In genomic region chr2:29846061-29846853, GRCm38 (mm10) we compare ENCODE assay signal across 8 mouse cellular contexts. TPM values are rescaled to one million over a fixed set of nuclear protein-coding genes. Genes with fewer than 3 reads are reported as not detected.
DNase-seq lines count a peak whose midpoint lies in the region; ATAC-seq and TF ChIP-seq lines count a peak whose summit lies in the region.

No protein-coding gene starts in this region.

- no peak for ATAC-seq in liver, embryonic 12.5 days

- peaks cover 7% of the 10 kb centered on the region; the same call in 1 of the 2 replicates for H3K4me1 ChIP-seq in liver, embryonic 12.5 days
- peaks cover 49% of the 10 kb centered on the region for H3K4me1 ChIP-seq in forebrain, embryonic 10.5 days
- 0 out of 2 replicates have a peak, but pooled peaks cover 3% of the 10 kb centered on the region for H3K4me1 ChIP-seq in olfactory bulb, adult 2 months (ENCODE audit: control insufficient read depth, insufficient read depth, low read length)

- no peak for DNase-seq in liver
- DNase-seq in forebrain, embryonic 10.5 days (ENCODE audit: extremely low spot score, low spot score): peak; percentile 68
- peak; percentile 37 to 60 for DNase-seq in kidney, postnatal 4 days
- no peak for DNase-seq in adrenal gland, adult 18-20 months (ENCODE audit: low spot score in 2 of 2)
- DNase-seq in urinary bladder, postnatal 25 days (ENCODE audit: low spot score): no peak
- no peak for DNase-seq in adrenal gland, adult (ENCODE audit: inconsistent age in 2 of 2, low spot score in 1 of 2)

- peaks cover 39% of the 10 kb centered on the region for H3K36me3 ChIP-seq in liver, embryonic 12.5 days
- peaks cover 29% of the 10 kb centered on the region for H3K36me3 ChIP-seq in forebrain, embryonic 10.5 days (replicated peaks)

- peaks cover 64% of the 10 kb centered on the region for H3K27me3 ChIP-seq in liver, embryonic 12.5 days (replicated peaks)
- peaks cover 100% of the 10 kb centered on the region for H3K27me3 ChIP-seq in forebrain, embryonic 10.5 days (ENCODE audit: poor library complexity, severe bottlenecking)

- TF ChIP-seq CTCF in olfactory bulb, adult 2 months (IDR thresholded peaks at IDR 0.05; ENCODE audit: insufficient read depth, low read depth, low read length): no peak

- H3K4me3 ChIP-seq in liver, embryonic 12.5 days: peak overlapping the region; percentile 10
- peak overlapping the region; percentile 61 for H3K4me3 ChIP-seq in forebrain, embryonic 10.5 days
- peak overlapping the region; percentile 23 for H3K4me3 ChIP-seq in olfactory bulb, adult 2 months (ENCODE audit: insufficient read depth, low read depth, low read length)

- H3K9ac ChIP-seq in liver, embryonic 12.5 days: no peak overlapping the region

- WGBS in liver, embryonic 12.5 days (ENCODE audit: insufficient replicate concordance): 43% methylated on average over 47 of the region's 47 CpGs
- WGBS in forebrain, embryonic 10.5 days: under 1% methylated on average over 47 of the region's 47 CpGs
- WGBS in olfactory bulb, adult 2 months: 38% methylated on average over 47 of the region's 47 CpGs

- peak overlapping the region; percentile 30 for H3K4me2 ChIP-seq in liver, embryonic 12.5 days

- H3K27ac ChIP-seq in liver, embryonic 12.5 days: no peak overlapping the region
- peak overlapping the region; percentile 85 for H3K27ac ChIP-seq in forebrain, embryonic 10.5 days
- H3K27ac ChIP-seq in olfactory bulb, adult 2 months (ENCODE audit: insufficient read depth, low read depth, low read length): no peak overlapping the region

- H3K9me3 ChIP-seq in liver, embryonic 12.5 days (replicated peaks): no peaks in the 10 kb centered on the region
- no peaks in the 10 kb centered on the region for H3K9me3 ChIP-seq in forebrain, embryonic 10.5 days

- no peak for TF ChIP-seq POLR2A in olfactory bulb, adult 2 months (IDR thresholded peaks at IDR 0.05; ENCODE audit: insufficient read depth, low read depth, low read length)

RNA-seq across cellular contexts. Expression of gene Cercam, which starts 22.7 kb away (rescaled TPM):
- 47.2 and 49.9 TPM in 2 replicates for polyA plus RNA-seq in liver, embryonic 12.5 days (2016; fragmentation: Nextera tagmentation; extraction: Ambion mirVana)
- polyA plus RNA-seq in forebrain, embryonic 10.5 days (2016; fragmentation: Nextera tagmentation; extraction: Ambion mirVana): 15.0 and 16.3 TPM in 2 replicates
- polyA plus RNA-seq in olfactory bulb, adult 2 months (2012; ENCODE audit: insufficient read depth, insufficient read length, low replicate concordance, missing spikeins): not detected in 2 replicates
- 10 to 100 TPM in 1 of 2 experiments, 1 to 10 TPM in 1; 8.4 to 11.7 TPM for total RNA-seq in adrenal gland, adult 18-20 months (2021)

RNA-seq across cellular contexts. Expression of gene Urm1, which starts 26.4 kb away (rescaled TPM):
- 11.4 and 11.7 TPM in 2 replicates for polyA plus RNA-seq in liver, embryonic 12.5 days (2016; fragmentation: Nextera tagmentation; extraction: Ambion mirVana)
- polyA plus RNA-seq in forebrain, embryonic 10.5 days (2016; fragmentation: Nextera tagmentation; extraction: Ambion mirVana): 15.9 and 17.4 TPM in 2 replicates
- polyA plus RNA-seq in olfactory bulb, adult 2 months (2012; ENCODE audit: insufficient read depth, insufficient read length, low replicate concordance, missing spikeins): not detected in 2 replicates
- total RNA-seq in adrenal gland, adult 18-20 months (2021): 10 to 100 TPM; 36.2 to 43.9 TPM

RNA-seq across cellular contexts. Expression of gene Odf2, which starts 42.8 kb away (rescaled TPM):
- 69.8 and 72.1 TPM in 2 replicates for polyA plus RNA-seq in liver, embryonic 12.5 days (2016; fragmentation: Nextera tagmentation; extraction: Ambion mirVana)
- 124 and 125 TPM in 2 replicates for polyA plus RNA-seq in forebrain, embryonic 10.5 days (2016; fragmentation: Nextera tagmentation; extraction: Ambion mirVana)
- polyA plus RNA-seq in olfactory bulb, adult 2 months (2012; ENCODE audit: insufficient read depth, insufficient read length, low replicate concordance, missing spikeins): 472 TPM in 1 of 2 replicates, not detected in the other
- total RNA-seq in adrenal gland, adult 18-20 months (2021): 10 to 100 TPM; 28.2 to 36.4 TPM

RNA-seq across cellular contexts. Expression of gene Slc27a4, which starts 43.8 kb away (rescaled TPM):
- 3.9 and 4.3 TPM in 2 replicates for polyA plus RNA-seq in liver, embryonic 12.5 days (2016; fragmentation: Nextera tagmentation; extraction: Ambion mirVana)
- polyA plus RNA-seq in forebrain, embryonic 10.5 days (2016; fragmentation: Nextera tagmentation; extraction: Ambion mirVana): 7.9 and 8.6 TPM in 2 replicates
- not detected in 2 replicates for polyA plus RNA-seq in olfactory bulb, adult 2 months (2012; ENCODE audit: insufficient read depth, insufficient read length, low replicate concordance, missing spikeins)
- total RNA-seq in adrenal gland, adult 18-20 months (2021): 10 to 100 TPM; 27.4 to 40.6 TPM

RNA-seq across cellular contexts. Expression of gene Trub2, which starts 58.0 kb away (rescaled TPM):
- polyA plus RNA-seq in liver, embryonic 12.5 days (2016; fragmentation: Nextera tagmentation; extraction: Ambion mirVana): 23.7 and 27.6 TPM in 2 replicates
- polyA plus RNA-seq in forebrain, embryonic 10.5 days (2016; fragmentation: Nextera tagmentation; extraction: Ambion mirVana): 56.3 and 57.6 TPM in 2 replicates
- polyA plus RNA-seq in olfactory bulb, adult 2 months (2012; ENCODE audit: insufficient read depth, insufficient read length, low replicate concordance, missing spikeins): not detected in 2 replicates
- total RNA-seq in adrenal gland, adult 18-20 months (2021): 10 to 100 TPM; 31.1 to 31.4 TPM

Comparison
In these comparisons a context has a peak if more than half of its experiments do, and no peak if none do; other contexts are left out.
1. H3K4me3 ChIP-seq: peak in every context shown above with its lines; median percentile 61 in forebrain, embryonic 10.5 days; 23 in olfactory bulb, adult 2 months; 10 in liver, embryonic 12.5 days.
2. DNase-seq: peak in forebrain, embryonic 10.5 days (single experiment) and kidney, postnatal 4 days (2 of 2); none in liver (single experiment), adrenal gland, adult 18-20 months (0 of 2), urinary bladder, postnatal 25 days (single experiment) and adrenal gland, adult (0 of 2).
3. RNA of gene Cercam, which starts 22.7 kb away (polyA plus RNA-seq): 47.2 to 49.9 TPM in liver, embryonic 12.5 days and 15.0 to 16.3 TPM in forebrain, embryonic 10.5 days; not detected in olfactory bulb, adult 2 months; every median in the first group is over 10 times any median in the second.
4. RNA of gene Urm1, which starts 26.4 kb away (polyA plus RNA-seq): 15.9 to 17.4 TPM in forebrain, embryonic 10.5 days and 11.4 to 11.7 TPM in liver, embryonic 12.5 days; not detected in olfactory bulb, adult 2 months; every median in the first group is over 10 times any median in the second.